Mouse (Mus musculus) brain, embryonic 18.5 days (tissue): ENCODE results near the gene Stxbp4.

Experiments used
- DNase-seq: peaks from one replicate; pipeline ENCODE4 v3.0.0-alpha.2; 2012; ENCODE audit warnings: low read depth, low spot score

Stxbp4 gene

GRCm38 (mm10) chr11:90637440-90638311, at the start of gene Stxbp4, which contains the start of gene Cox11:
Stxbp4 (minus strand) TSS chr11:90638084.
Cox11 (plus strand) TSS chr11:90638173.
- DNase-seq = peak; percentile 94

GRCm38 (mm10) chr11:90687040-90687439, 49.2 kb upstream of the Stxbp4 start:
- no peak for DNase-seq

GRCm38 (mm10) chr11:90686287-90687025, 48.6 kb upstream of the Stxbp4 start:
- no peak for DNase-seq

- DNase-seq = no peak
Measured at GRCm38 (mm10) chr11:90685196-90685595, 47.3 kb upstream of the Stxbp4 start.

GRCm38 (mm10) chr11:90684765-90685164, 46.9 kb upstream of the Stxbp4 start:
- DNase-seq = no peak

GRCm38 (mm10) chr11:90681171-90681570, 43.3 kb upstream of the Stxbp4 start:
- DNase-seq = no peak

GRCm38 (mm10) chr11:90678582-90678981, 40.7 kb upstream of the Stxbp4 start:
- DNase-seq = no peak

GRCm38 (mm10) chr11:90677771-90678288, 39.9 kb upstream of the Stxbp4 start:
- no peak for DNase-seq

GRCm38 (mm10) chr11:90677027-90677426, 39.1 kb upstream of the Stxbp4 start:
- DNase-seq = no peak

- DNase-seq = no peak
Measured at GRCm38 (mm10) chr11:90675479-90676110, 37.7 kb upstream of the Stxbp4 start.

- no peak for DNase-seq
Measured at GRCm38 (mm10) chr11:90667325-90667724, 29.4 kb upstream of the Stxbp4 start.

GRCm38 (mm10) chr11:90666916-90667315, 29.0 kb upstream of the Stxbp4 start:
- DNase-seq = no peak

GRCm38 (mm10) chr11:90666144-90666757, 28.4 kb upstream of the Stxbp4 start:
- DNase-seq = no peak

GRCm38 (mm10) chr11:90665161-90665560, 27.3 kb upstream of the Stxbp4 start:
- DNase-seq = peak; percentile 24

- no peak for DNase-seq
Measured at GRCm38 (mm10) chr11:90664345-90664986, 26.6 kb upstream of the Stxbp4 start.

- DNase-seq = no peak
Measured at GRCm38 (mm10) chr11:90663618-90664297, 25.9 kb upstream of the Stxbp4 start.

GRCm38 (mm10) chr11:90663052-90663451, 25.2 kb upstream of the Stxbp4 start:
- no peak for DNase-seq

- no peak for DNase-seq
Measured at GRCm38 (mm10) chr11:90660662-90661061, 22.8 kb upstream of the Stxbp4 start.

- DNase-seq = no peak
Measured at GRCm38 (mm10) chr11:90657527-90657926, 19.6 kb upstream of the Stxbp4 start.

GRCm38 (mm10) chr11:90652603-90653002, 14.7 kb upstream of the Stxbp4 start:
- DNase-seq = no peak
